Mouse (Mus musculus): ENCODE measurements around the gene Gspt2. TPM values are rescaled to one million over a fixed set of nuclear protein-coding genes. Genes with fewer than 3 reads are reported as not detected.
"Not testable (repeated sequence)": the region's sequence is repeated elsewhere in the genome, so short reads cannot be mapped to it uniquely, and the experiment has no call there.

The Gspt2 gene
- polyA plus RNA-seq, 1 experiment from 2014 or later: 0.96 TPM

DNA sequence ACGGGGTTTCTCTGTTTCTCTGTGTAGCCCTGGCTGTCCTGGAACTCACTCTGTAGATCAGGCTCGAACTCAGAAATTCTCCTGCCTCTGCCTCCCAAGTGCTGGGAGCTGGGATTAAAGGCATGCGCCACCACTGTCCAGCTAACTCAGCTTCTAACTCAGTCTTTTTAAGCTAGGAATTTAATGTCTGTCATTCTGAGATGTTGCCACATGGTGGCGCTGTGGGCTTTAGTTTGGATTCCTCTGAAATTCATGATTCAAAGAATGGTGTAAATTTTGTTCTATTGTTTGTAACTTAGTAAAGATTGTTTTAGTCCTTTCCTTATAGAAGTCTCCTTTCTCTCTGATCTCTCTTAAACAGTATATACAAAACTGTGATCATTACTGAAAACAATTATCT is 39.1 kb downstream of the Gspt2 start:
- Histone ChIP-seq H3K9ac (replicated peaks) (no peak overlapping the region), H3K4me2 (ENCODE audit: low read depth, low read length) (no peak overlapping the region), H3K27ac (ENCODE audit: low read depth) (no peak overlapping the region), H3K27me3 (ENCODE audit: insufficient read depth, low read length) (no peaks in the 10 kb centered on the region), H3K4me1 (ENCODE audit: insufficient read depth) (no peaks in the 10 kb centered on the region), H3K4me3 (ENCODE audit: low read depth, low read length) (no peak overlapping the region), H3K9me3 (ENCODE audit: low read length) (no peaks in the 10 kb centered on the region), H3K36me3 (replicated peaks; ENCODE audit: insufficient read depth, low read length) (no peaks in the 10 kb centered on the region)
- DNase-seq (peak; percentile 45), ATAC-seq (no peak)
- WGBS (ENCODE audit: insufficient replicate concordance): 44% methylated on average over 4 of the region's 4 CpGs
- TF ChIP-seq EP300 (IDR thresholded peaks at IDR 0.05; ENCODE audit: low read depth): no peak
- peak; percentile 74 for TF ChIP-seq CTCF (IDR thresholded peaks at IDR 0.05; ENCODE audit: low read depth)

DNA sequence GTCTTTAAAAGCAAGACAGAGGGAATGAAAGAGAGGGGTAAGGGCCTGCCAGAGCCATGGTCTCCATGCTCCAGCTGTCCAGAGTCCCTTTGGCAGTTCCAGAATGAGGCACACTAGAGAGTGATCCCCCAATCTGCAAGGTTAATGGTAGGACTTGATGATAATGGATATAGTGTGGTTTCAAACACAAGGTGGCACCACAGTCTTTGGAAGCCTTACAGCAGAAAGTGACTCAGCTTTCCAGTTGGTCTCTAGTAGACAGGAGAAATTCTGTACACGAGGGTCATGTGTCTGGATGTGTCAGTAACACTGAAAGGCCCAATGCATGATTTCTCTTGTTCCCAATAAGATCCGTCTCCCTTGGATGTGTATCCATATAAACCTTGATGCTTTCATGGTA is 45.7 kb downstream of the Gspt2 start:
- H3K9me3 ChIP-seq (ENCODE audit: low read length); H3K9ac ChIP-seq (replicated peaks); H3K27me3 ChIP-seq (ENCODE audit: insufficient read depth, low read length); H3K4me2 ChIP-seq (ENCODE audit: low read depth, low read length); ATAC-seq; H3K4me1 ChIP-seq (ENCODE audit: insufficient read depth); H3K4me3 ChIP-seq (ENCODE audit: low read depth, low read length); DNase-seq; H3K36me3 ChIP-seq (replicated peaks; ENCODE audit: insufficient read depth, low read length); H3K27ac ChIP-seq (ENCODE audit: low read depth): not testable (repeated sequence)
- WGBS (ENCODE audit: insufficient replicate concordance): no CpG with 5 or more reads among the region's 2 CpGs

DNA sequence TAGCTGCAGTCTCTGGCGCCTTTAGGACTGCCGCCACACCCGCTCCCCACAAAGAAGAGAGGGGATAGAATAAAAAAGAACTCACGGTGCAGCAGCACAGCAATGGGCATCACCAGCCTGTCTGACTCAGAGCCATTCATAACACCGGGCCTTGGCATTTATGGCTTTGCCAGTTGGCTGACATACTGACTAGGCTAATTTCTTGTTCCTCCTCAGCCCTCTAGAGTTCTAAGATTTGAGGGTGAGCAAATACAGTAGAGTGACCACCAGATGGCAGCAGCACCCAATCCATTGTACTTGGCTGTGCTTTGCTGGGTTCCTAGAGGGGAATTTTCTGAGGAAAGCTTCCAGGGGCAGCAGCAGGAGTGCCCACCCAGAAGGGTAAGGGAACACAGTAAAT is 53.7 kb downstream of the Gspt2 start:
- H3K4me2 ChIP-seq (ENCODE audit: low read depth, low read length): not testable (repeated sequence)
- ATAC-seq: 0 out of 2 replicates have a peak, but pooled peaks have one; percentile 38

More for the DNA sequence above, 53.7 kb downstream of the Gspt2 start:
- WGBS (ENCODE audit: insufficient replicate concordance): 68% methylated on average over 5 of the region's 5 CpGs
- H3K27ac ChIP-seq (ENCODE audit: low read depth); H3K4me3 ChIP-seq (ENCODE audit: low read depth, low read length); H3K9ac ChIP-seq (replicated peaks); H3K9me3 ChIP-seq (ENCODE audit: low read length); DNase-seq; H3K36me3 ChIP-seq (replicated peaks; ENCODE audit: insufficient read depth, low read length); H3K27me3 ChIP-seq (ENCODE audit: insufficient read depth, low read length); H3K4me1 ChIP-seq (ENCODE audit: insufficient read depth): not testable (repeated sequence)
- TF ChIP-seq CTCF (IDR thresholded peaks at IDR 0.05; ENCODE audit: low read depth): 0 out of 2 replicates have a peak, but pooled peaks have one; percentile 15

Other genes with a start within 250 kb of the Gspt2 start
- 67.5 and 67.6 TPM in 2 replicates for gene Maged1, start 93.9 kb upstream of the Gspt2 start, polyA plus RNA-seq (2015; fragmentation: Nextera tagmentation; extraction: Ambion mirVana)
- gene Zxdb, start 88.5 kb downstream of the Gspt2 start, polyA plus RNA-seq (2015; fragmentation: Nextera tagmentation; extraction: Ambion mirVana): 0.33 and 0.46 TPM in 2 replicates

All from liver, postnatal 0 days (tissue).